Mouse (Mus musculus) lung, embryonic 14.5 days (tissue): ENCODE measurements around the gene Zg16. TPM values are rescaled to one million over a fixed set of nuclear protein-coding genes. Genes with fewer than 3 reads are reported as not detected.

Experiments used
- ATAC-seq: fragments of 200-750 bp; cut with Nextera tagmentation; 2 replicates; pipeline ENCODE4 v1.8.0; 2017; ENCODE audit warnings: mild to moderate bottlenecking, moderate TSS enrichment, moderate library complexity; ENCODE audit not compliant: insufficient read depth
- DNase-seq: peaks from one replicate; pipeline ENCODE4 v3.0.0-alpha.2; 2015
- H3K27ac ChIP-seq: fragments of 300-500 bp; sonication (generic); 2 replicates; pipeline ENCODE4 v1.5.1; 2014; ENCODE audit warnings: low read depth, mild to moderate bottlenecking, moderate library complexity
- H3K27me3 ChIP-seq: fragments of 300-500 bp; sonication (generic); 2 replicates; pipeline ENCODE4 v1.6.1; 2014; ENCODE audit warnings: low read length, control low read depth; ENCODE audit not compliant: insufficient read depth
- H3K36me3 ChIP-seq: fragments of 300-500 bp; sonication (generic); 2 replicates; pipeline ENCODE4 v1.6.1; 2014; ENCODE audit warnings: control low read depth; ENCODE audit not compliant: insufficient read depth
- H3K4me1 ChIP-seq: fragments of 300-500 bp; sonication (generic); 2 replicates; pipeline ENCODE4 v1.6.1; 2014; ENCODE audit warnings: antibody characterized with exemption, control low read depth; ENCODE audit not compliant: insufficient read depth
- H3K4me2 ChIP-seq: fragments of 300-500 bp; sonication (generic); 2 replicates; pipeline ENCODE4 v1.6.1; 2014; ENCODE audit warnings: mild to moderate bottlenecking
- H3K4me3 ChIP-seq: fragments of 300-500 bp; sonication (generic); 2 replicates; pipeline ENCODE4 v1.5.1; 2014; ENCODE audit warnings: low read depth, low read length
- H3K9ac ChIP-seq: fragments of 300-500 bp; sonication (generic); 2 replicates; pipeline ENCODE4 v1.6.1; 2014
- H3K9me3 ChIP-seq: fragments of 300-500 bp; sonication (generic); 2 replicates; pipeline ENCODE4 v1.6.1; 2016; ENCODE audit warnings: low read depth, low read length, control low read depth
- CTCF ChIP-seq: IDR thresholded peaks from 2 replicates; pipeline ENCODE4 v1.5.1; 2016; ENCODE audit warnings: antibody characterized with exemption, low read depth
- WGBS: fragments of 180-500 bp; shearing (Covaris S2); extraction: QIAGEN DNeasy Blood & Tissue Kit; methylation state at CpG from one replicate; pipeline ENCODE4 v1.1.7; 2014; 5-methylcytosine and 5-hydroxymethylcytosine counted together
- polyA plus RNA-seq: library from polyadenylated mRNA; unstranded; fragments of >200 nt; fragmentation: Nextera tagmentation; extraction: Ambion mirVana; gene quantifications from 2 replicates; pipeline ENCODE4 v1.2.1, GENCODE M21; 2014

Zg16 gene
- polyA plus RNA-seq, 1 experiment from 2014 or later = not detected

DNA sequence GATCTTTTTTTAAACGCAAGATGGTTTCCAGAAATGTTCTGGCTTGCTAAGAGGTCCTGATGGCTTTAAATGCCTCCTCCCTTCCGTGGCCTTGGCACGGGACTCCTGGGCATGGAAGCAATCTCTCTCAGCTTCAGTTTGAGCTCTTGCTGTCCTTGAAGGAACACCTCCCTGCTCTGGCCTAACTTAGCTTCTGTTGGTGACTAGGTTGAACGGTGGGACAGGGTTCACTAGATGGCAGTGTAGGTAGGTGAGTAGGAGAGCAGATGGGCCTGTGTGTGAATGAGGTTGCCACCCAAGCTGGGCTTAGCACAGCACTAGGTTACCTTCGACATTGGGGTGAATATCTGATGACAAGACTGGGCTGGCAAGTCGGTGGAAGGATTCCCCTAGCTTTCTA is 16.8 kb upstream of the Zg16 start:
- no peaks in the 10 kb centered on the region for H3K27me3 ChIP-seq
- H3K36me3 ChIP-seq = no peaks in the 10 kb centered on the region
- no peak overlapping the region for H3K9ac ChIP-seq
- no peak overlapping the region for H3K4me3 ChIP-seq
- 56% methylated on average over 6 of the region's 6 CpGs for WGBS
- no peak for TF ChIP-seq CTCF
- no peaks in the 10 kb centered on the region for H3K9me3 ChIP-seq
- no peak overlapping the region for H3K4me2 ChIP-seq
- H3K27ac ChIP-seq = no peak overlapping the region
- no peak for ATAC-seq
- no peak for DNase-seq
- no peaks in the 10 kb centered on the region for H3K4me1 ChIP-seq

GRCm38 (mm10) chr7:127102148-127102547 is 15.0 kb upstream of the Zg16 start:
- 62% methylated on average over 6 of the region's 6 CpGs for WGBS
- H3K4me1 ChIP-seq = no peaks in the 10 kb centered on the region
- no peaks in the 10 kb centered on the region for H3K9me3 ChIP-seq
- no peak for DNase-seq
- H3K27ac ChIP-seq = no peak overlapping the region
- no peak overlapping the region for H3K4me3 ChIP-seq
- no peak overlapping the region for H3K9ac ChIP-seq
- no peaks in the 10 kb centered on the region for H3K36me3 ChIP-seq
- ATAC-seq = no peak
- H3K27me3 ChIP-seq = no peaks in the 10 kb centered on the region
- TF ChIP-seq CTCF = no peak
- no peak overlapping the region for H3K4me2 ChIP-seq

DNA sequence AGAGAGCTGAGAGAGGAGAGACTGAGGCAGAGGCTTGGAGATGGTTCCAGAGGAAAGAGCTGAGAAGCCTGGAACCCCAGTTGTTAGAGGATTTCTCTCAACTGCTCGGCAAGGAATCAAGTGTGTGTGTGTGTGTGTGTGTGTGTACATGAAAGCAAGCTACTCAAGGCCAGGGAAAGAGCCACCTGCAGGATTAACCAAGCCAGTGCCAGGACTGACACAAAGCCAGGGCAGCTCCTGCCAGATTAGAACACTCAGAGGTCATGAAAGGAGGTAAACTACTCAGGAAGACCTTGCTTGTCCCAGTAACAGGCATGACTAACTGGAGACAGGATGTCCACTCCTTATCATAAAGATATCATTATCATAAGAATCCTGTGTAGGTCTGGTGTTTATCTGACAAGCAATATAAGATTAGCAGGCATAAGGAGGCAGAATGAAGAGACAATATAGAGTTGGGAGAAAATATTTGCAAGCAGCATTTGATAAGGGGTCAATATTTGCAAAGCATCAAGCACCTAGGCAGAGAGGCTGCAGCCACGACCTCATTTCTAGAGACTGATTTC is 14.4 kb upstream of the Zg16 start:
- no peak for DNase-seq
- 24% methylated on average over 2 of the region's 2 CpGs for WGBS
- TF ChIP-seq CTCF = peak; percentile 26; the same call in 1 of the 2 replicates
- Histone ChIP-seq H3K9ac (no peak overlapping the region), H3K36me3 (no peaks in the 10 kb centered on the region), H3K9me3 (no peaks in the 10 kb centered on the region), H3K4me3 (no peak overlapping the region), H3K27me3 (no peaks in the 10 kb centered on the region), H3K4me2 (no peak overlapping the region), H3K27ac (no peak overlapping the region), H3K4me1 (no peaks in the 10 kb centered on the region)
- no peak for ATAC-seq

- Histone ChIP-seq H3K9me3 (no peaks in the 10 kb centered on the region), H3K9ac (no peak overlapping the region), H3K27ac (no peak overlapping the region), H3K27me3 (no peaks in the 10 kb centered on the region), H3K4me2 (no peak overlapping the region), H3K36me3 (no peaks in the 10 kb centered on the region), H3K4me3 (no peak overlapping the region), H3K4me1 (no peaks in the 10 kb centered on the region)
- no peak for TF ChIP-seq CTCF
- WGBS = 75% methylated on average over 4 of the region's 4 CpGs
- no peak for DNase-seq
- no peak for ATAC-seq
Measured at GRCm38 (mm10) chr7:127099528-127099927, 12.4 kb upstream of the Zg16 start.

GRCm38 (mm10) chr7:127098950-127099349 is 11.8 kb upstream of the Zg16 start:
- no peaks in the 10 kb centered on the region for H3K4me1 ChIP-seq
- H3K36me3 ChIP-seq = no peaks in the 10 kb centered on the region
- no peaks in the 10 kb centered on the region for H3K27me3 ChIP-seq
- 89% methylated on average over 4 of the region's 4 CpGs for WGBS
- no peak overlapping the region for H3K9ac ChIP-seq
- TF ChIP-seq CTCF = no peak
- no peaks in the 10 kb centered on the region for H3K9me3 ChIP-seq
- H3K4me2 ChIP-seq = no peak overlapping the region
- ATAC-seq (no peak), DNase-seq (no peak)
- H3K4me3 ChIP-seq = no peak overlapping the region
- no peak overlapping the region for H3K27ac ChIP-seq

DNA sequence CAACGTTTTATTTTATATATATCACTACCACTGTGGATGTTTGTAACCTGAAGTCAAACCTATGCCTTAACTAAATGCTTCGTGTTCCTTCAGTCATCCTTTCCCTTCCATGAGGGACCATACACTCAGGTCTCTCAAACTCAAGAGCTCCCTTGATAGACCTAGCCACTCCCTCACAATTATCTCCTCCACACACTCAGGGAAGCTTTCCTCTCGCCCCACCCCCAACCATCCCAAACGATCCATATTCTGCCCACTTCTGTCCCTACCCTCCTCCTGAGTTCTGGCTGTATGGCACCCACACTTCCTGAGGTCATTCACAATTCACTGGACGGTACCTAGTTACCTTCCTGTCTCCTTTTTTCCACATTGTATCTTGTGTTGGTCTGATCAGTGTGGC is 11.4 kb upstream of the Zg16 start:
- Histone ChIP-seq H3K27ac (no peak overlapping the region), H3K4me2 (no peak overlapping the region), H3K4me1 (no peaks in the 10 kb centered on the region), H3K9me3 (no peaks in the 10 kb centered on the region), H3K4me3 (no peak overlapping the region), H3K36me3 (no peaks in the 10 kb centered on the region), H3K9ac (no peak overlapping the region), H3K27me3 (no peaks in the 10 kb centered on the region)
- no peak for TF ChIP-seq CTCF
- ATAC-seq = no peak
- WGBS = 82% methylated on average over 5 of the region's 5 CpGs
- DNase-seq = no peak

DNA sequence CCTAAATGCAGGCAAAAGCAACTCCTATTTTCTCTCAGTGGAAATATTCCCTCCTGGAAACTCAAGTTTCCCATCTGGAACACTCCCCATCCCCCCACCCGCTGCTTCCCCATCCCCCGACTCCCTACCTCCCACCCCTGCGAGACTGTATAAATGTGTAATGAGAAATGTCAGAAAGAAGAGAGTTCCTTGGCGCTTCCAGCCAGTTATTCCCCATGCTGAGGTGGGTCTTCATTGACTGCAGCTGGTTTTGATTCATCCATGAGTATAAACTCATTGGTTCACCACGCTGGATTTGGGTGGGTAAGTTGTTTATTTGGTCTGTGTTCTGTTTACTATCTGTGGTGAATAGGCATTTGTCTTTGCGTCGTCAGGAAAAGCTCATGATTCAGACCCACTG is 9.3 kb upstream of the Zg16 start:
- Histone ChIP-seq H3K4me3 (no peak overlapping the region), H3K27me3 (no peaks in the 10 kb centered on the region), H3K4me2 (no peak overlapping the region), H3K36me3 (no peaks in the 10 kb centered on the region), H3K9ac (no peak overlapping the region), H3K4me1 (no peaks in the 10 kb centered on the region), H3K27ac (no peak overlapping the region), H3K9me3 (no peaks in the 10 kb centered on the region)
- 35% methylated on average over 7 of the region's 7 CpGs for WGBS
- ATAC-seq (no peak), DNase-seq (no peak)
- TF ChIP-seq CTCF = no peak

GRCm38 (mm10) chr7:127093914-127094313 is 6.8 kb upstream of the Zg16 start:
- ATAC-seq = no peak
- 50% methylated on average over 3 of the region's 3 CpGs for whole genome bisulfite sequencing
- Histone ChIP-seq H3K27me3 (no peaks in the 10 kb centered on the region), H3K9me3 (no peaks in the 10 kb centered on the region), H3K9ac (no peak overlapping the region), H3K27ac (no peak overlapping the region), H3K4me1 (no peaks in the 10 kb centered on the region), H3K4me3 (no peak overlapping the region), H3K4me2 (no peak overlapping the region), H3K36me3 (no peaks in the 10 kb centered on the region)
- TF ChIP-seq CTCF = no peak
- DNase-seq = no peak
